Mouse (Mus musculus): Measurements from ENCODE around the gene Rab11b.
A peak's percentile ranks its signal among the peaks of the same experiment; 100 is the strongest.
"Not testable (repeated sequence)": the region's sequence is repeated elsewhere in the genome, so short reads cannot be mapped to it uniquely, and the experiment has no call there.

The Rab11b gene

GRCm38 (mm10) chr17:33771617-33772016, 11.3 kb upstream of the Rab11b start:
- DNase-seq (ENCODE audit: low spot score in 2 of 2) = no peak

- no peak for DNase-seq (ENCODE audit: low spot score in 2 of 2)
Observed at GRCm38 (mm10) chr17:33766389-33766788, 6.1 kb upstream of the Rab11b start.

DNA sequence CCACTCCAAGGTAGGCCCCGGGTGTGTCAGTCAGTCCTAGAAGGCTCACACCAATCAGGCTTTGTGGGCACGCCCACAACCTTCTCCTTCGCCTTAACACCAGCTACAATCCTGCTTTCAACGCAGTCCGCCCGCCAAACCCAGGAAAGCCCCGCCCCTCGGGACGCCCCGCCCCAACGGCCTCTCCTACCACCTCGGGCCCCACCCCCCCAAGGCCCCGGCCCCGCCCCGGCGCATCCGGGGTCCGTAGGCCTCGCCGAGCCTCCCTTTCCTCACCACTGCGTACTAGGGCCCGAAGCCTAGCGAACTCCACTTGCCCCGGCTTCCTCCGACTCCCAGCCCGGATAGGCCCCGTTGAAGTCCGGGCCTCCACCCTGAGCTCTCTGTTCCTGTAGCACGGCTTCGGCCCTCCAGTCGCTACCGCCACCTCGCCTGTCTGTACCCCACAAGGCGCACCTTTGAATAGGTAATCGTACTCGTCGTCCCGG, 519 bp downstream of the Rab11b start:
- peak; percentile 75 for DNase-seq (ENCODE audit: low spot score in 2 of 2)

DNA sequence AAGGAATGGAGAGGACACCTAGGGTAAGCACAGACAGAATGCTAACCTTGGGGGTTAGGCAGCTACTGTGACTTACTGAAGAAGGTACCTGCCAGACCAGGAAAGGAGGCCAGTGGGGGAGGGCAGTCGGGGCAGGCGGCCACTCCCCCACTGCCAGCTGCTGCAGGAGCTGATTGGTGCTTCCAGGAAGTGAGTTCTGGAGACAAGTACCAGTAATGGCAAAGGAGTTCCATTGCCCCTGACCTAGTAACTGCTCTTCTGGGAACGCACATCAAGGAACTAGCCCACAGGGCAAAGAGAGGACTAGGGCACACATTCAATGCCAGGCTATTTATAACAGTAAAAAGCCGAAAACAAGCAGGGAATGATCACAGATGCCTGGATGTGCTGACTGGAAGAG, 3.1 kb downstream of the Rab11b start:
- DNase-seq (ENCODE audit: low spot score in 2 of 2) = no peak

DNA sequence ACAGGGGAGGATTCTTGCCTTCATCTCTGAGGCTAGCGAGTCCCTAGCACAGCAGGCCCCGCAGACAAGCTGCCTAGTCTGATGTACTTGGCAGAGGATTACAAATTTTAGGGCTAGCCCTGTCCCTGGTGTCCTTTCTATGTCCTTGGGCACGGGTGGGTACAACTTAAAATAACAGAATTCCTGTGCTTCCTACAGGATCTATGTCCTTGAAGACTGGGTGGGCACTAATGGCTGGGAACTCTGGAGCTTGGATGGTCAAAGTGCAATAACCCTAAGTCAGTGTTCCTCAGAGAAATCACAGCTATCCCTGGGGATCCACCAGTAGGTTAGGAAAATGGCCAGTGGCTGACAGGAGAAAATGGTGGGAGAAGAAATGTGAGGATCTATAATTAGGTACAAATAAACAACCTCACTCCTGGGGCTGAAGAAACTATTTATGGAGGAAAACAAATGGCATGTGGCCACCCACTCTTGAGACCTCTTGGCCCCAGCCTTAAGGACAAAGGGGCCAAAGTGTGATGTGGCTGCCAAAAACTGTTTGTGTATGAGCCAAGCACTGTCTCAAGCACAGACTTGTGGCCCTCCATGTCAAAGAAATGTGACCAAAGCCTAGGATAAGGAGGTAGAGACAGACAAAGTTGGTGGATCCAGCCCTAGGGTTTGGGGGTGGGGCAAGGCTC, 4.1 kb downstream of the Rab11b start:
- no peak for DNase-seq (ENCODE audit: low spot score in 2 of 2)

GRCm38 (mm10) chr17:33755418-33756107, 4.8 kb downstream of the Rab11b start:
- no peak for DNase-seq (ENCODE audit: low spot score in 2 of 2)

GRCm38 (mm10) chr17:33754656-33755055, 5.7 kb downstream of the Rab11b start:
- no peak for DNase-seq (ENCODE audit: low spot score in 2 of 2)

GRCm38 (mm10) chr17:33752297-33752696, 8.0 kb downstream of the Rab11b start:
- DNase-seq (ENCODE audit: low spot score in 2 of 2) = no peak

DNA sequence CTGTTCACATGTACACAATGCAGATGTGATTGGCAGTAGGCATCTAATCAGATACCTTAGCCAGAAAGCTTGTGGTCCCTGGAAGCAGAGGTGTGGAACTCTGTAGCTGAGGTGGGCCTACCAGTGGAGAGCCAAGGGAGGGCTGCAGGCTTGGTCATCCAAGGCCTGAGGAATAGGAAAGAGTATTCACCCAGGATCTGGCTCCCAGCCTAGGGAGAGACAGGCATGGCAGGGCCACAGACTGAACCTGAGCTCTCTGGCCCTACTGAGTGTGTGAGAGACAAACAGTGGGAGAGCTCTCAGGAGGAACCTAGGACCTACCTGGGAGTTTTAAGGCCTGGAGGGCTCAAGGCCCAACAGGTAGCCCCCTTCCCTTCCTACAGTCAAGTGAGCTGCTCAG, 9.1 kb downstream of the Rab11b start:
- no peak for DNase-seq (ENCODE audit: low spot score in 2 of 2)

DNA sequence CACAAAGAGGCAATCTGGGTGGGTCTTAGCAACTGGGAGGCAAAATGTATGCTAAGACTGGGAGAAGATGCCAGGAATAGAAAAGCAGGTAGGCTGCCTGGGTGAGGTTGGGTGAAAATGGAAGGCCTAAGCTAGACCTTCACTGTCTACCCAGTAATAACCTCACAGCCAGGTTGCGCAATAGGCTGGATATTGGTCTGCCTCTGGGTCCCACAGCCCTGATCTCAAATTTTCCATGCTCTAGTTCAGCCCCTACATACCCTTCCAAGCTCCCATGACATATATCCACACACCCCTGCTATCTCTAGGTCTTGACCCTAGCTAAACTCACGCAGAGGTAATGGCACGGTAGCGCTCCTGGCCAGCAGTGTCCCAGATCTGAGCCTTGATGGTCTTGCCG, 10.9 kb downstream of the Rab11b start:
- no peak for DNase-seq (ENCODE audit: low spot score in 2 of 2)

- no peak for DNase-seq (ENCODE audit: low spot score in 2 of 2)
Observed at GRCm38 (mm10) chr17:33746011-33746410, 14.3 kb downstream of the Rab11b start.

DNA sequence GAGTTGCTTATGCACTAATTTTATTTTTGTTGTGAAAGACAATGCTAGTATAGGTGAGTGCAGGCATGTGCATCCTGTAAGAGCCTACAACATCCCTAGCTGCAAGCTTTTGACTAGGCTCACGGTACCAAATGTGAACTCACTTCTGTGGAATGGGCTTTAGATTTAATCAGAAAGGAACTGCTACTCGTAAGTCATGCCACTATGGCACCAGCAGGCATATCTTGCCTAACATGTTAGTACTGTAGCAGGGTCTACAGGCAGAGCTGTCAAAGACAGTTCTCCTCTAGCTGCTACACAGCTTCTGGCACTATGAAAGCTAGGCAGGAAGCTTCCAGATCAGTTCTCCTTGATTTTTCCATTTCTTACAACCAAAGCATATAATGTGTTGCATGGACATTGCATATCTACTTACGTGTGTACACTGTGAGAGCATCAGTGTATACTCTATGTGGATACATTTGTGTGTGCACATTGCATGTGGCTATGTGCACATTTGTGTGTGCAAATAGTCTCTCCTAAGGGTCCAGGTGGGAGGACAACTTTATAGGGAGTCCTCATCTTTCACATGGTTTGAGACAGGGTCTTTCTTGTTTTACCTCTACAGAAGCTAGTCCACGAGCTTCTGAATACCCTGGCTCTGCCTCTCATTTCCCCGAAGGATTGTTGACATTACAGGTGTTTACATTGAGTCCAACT, 15.5 kb downstream of the Rab11b start:
- no peak for DNase-seq (ENCODE audit: low spot score in 2 of 2)

DNA sequence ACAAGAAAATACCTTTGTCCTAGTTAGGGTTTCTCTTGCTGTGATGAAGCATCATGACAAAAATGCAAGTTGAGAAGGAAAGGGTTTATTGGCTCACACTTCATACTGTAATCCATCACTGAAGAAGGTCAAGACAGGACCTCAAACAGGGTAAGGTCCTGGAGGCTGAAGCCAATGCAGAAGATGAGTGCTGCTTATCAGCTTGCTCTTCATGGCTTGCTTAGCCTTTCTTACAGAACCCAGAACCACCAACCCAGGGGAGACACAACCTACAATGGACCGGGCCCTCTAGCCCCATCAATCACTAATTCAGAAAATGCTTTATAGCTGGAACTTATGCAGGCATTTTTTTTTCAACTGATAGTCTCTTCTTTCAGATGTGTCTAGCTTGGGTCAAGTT, 17.9 kb downstream of the Rab11b start:
- DNase-seq (ENCODE audit: low spot score in 2 of 2) = no peak

GRCm38 (mm10) chr17:33733526-33733925, 26.8 kb downstream of the Rab11b start:
- not testable (repeated sequence) for DNase-seq (ENCODE audit: low spot score in 2 of 2)

GRCm38 (mm10) chr17:33732556-33733083, 27.7 kb downstream of the Rab11b start:
- not testable (repeated sequence) for DNase-seq (ENCODE audit: low spot score in 2 of 2)

GRCm38 (mm10) chr17:33729215-33729614, 31.1 kb downstream of the Rab11b start:
- DNase-seq (ENCODE audit: low spot score in 2 of 2) = no peak

DNA sequence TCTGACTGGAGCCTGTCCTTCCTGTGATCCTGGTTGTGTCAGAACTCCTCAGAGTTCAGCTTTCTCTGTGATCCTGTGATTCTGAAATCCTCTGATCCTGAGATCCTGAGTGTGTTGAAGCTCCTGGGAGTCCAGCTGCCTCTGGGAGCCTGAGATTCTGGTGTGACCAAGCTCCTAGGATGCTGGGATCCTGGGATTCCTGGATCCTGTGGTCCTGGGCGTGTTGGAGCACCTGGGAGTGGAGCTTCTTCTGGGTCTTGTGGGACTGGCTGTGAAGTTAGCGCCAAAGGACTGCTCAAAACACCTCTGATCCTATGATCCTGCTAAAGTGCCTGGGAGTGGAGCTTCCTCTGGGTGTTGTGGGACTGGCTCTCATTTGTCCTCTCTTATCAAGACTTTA, 31.9 kb downstream of the Rab11b start:
- DNase-seq (ENCODE audit: low spot score in 2 of 2) = no peak

GRCm38 (mm10) chr17:33719736-33720378, 40.5 kb downstream of the Rab11b start:
- no peak for DNase-seq (ENCODE audit: low spot score in 2 of 2)

- DNase-seq (ENCODE audit: low spot score in 2 of 2) = no peak
Observed at GRCm38 (mm10) chr17:33718944-33719725, 41.2 kb downstream of the Rab11b start.

GRCm38 (mm10) chr17:33718384-33718881, 41.9 kb downstream of the Rab11b start, which contains the start of gene March2:
TSS of gene March2 (minus strand) at chr17:33718670.
- DNase-seq (ENCODE audit: low spot score in 2 of 2) = peak; percentile 86 to 91

DNA sequence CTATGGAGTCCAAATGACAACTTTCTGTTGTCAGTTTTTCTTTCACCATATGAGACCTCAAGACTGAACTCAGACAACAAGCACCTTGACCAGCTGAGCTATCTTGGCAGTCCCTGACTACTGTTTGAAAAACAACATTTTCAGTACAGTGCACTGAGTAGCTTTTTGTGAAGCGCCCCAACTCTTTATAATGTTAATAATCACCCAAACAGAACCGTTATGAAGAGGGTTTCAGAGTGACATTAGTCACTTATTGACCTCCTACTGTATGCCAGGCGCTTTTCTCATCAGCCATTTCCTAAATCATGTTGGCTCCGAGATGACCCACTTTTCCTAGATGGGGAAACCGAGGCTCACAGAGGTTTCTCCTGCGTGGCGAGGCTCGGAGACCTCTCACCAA, 42.3 kb downstream of the Rab11b start:
- no peak for DNase-seq (ENCODE audit: low spot score in 2 of 2)

Measured in frontal cortex, postnatal 25 days (tissue).